Mouse (Mus musculus) cerebellum, adult 11 months (tissue): ENCODE measurements at regions not wholly inside any gene's neighbourhood (a gene's known extent, or its start where the extent isn't known, plus 50 kb on each side); places are given as distances from the start of the nearest gene placed in this dataset.
"Not testable (repeated sequence)": the region's sequence is repeated elsewhere in the genome, so short reads cannot be mapped to it uniquely, and the experiment has no call there.

Experiments used
- DNase-seq: peaks from one replicate; pipeline ENCODE4 v3.0.0; 2022

DNA sequence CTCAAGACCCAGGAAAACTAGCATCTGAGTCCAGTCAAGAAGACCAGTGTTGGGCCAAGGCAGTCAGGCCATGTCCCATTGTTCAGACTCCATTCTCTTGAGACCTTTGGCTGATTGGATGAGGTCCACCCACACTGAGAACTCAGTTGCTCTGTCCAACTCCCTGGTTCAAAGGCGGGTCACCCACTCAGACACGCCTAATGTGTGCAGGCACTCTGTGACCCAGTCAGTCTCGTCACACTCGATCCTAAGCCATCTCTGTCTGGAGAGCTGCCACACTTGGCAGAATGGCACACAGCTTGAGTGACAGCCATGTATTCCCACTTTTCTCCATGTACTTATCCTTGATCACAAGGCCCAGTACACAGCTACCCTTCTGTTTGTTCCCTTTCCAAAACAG is 189.8 kb upstream of the Hs6st1 start:
- no peak for DNase-seq

DNA sequence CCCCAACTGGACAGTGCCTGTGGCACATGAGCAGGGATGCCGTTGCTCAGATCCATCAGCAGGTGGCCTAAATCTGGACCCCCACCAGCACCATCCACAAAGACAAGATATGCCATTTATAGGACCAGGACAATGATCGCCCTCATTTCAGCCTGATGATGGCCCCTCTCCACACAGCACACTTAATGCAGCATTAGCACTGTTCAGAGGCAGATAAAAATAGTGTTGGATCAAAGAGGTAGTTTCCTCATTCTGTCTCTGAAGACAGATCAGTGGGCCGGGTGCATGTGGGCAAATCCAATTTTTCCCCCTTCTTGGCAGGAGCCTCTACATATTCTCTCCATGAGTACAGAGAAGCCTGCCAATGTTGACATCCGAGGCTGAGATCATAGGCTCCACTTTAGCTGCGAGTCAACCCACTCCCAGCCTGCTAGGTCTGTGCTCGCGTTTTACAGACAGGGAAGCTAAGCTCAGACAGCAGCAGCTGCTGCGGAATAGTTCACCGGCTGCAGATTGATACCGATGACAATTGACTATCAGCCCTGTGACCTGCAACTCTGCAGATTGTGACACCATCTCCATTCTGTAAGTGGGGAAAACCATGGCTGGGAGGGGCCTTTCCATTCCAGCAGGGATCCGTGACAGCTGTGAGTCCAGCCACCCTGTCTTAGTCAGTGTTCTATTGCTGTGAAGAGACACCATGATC is 188.7 kb upstream of the Hs6st1 start:
- peak; percentile 47 for DNase-seq

- DNase-seq: no peak
These were observed 187.5 kb upstream of the Hs6st1 start for GRCm38 (mm10) chr1:35880562-35881265.

DNA sequence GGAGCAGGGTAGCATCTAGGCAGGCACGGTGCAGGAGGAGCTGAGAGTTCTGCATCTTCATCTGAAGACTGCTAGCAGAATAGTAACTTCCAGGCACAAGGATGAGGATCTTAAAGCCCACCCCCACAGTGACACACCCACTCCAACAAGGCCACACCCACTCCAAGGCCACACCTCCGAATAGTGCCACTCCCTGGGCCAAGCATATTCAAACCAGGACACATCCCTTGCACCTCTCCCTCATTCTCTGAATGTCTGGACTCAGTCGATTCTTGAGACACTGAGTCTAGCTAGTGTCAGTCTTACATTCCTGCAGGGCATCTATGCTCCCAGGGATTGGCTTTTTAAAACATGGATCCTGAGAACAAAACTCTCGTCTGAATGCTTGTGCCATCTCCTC is 186.7 kb upstream of the Hs6st1 start:
- no peak for DNase-seq

DNA sequence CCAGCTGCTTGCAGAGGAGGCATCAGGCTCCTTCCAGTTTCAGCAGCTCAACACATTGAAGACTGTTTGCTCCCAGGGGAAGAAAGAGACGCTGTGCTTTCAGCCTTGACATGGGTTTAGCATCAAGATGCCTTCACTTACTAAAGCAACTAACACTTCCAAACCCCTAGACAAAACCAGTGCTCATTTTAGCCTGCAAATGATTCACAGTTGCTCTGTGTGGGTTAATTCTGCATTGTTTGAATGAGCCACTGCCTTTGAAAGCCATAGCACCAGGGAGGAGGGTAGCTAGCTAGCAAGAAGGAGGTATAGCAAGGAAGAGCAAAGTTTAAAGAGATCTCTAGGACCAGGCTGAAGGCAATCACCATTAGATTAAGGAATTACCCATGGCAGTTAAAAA is 186.1 kb upstream of the Hs6st1 start:
- no peak for DNase-seq

DNA sequence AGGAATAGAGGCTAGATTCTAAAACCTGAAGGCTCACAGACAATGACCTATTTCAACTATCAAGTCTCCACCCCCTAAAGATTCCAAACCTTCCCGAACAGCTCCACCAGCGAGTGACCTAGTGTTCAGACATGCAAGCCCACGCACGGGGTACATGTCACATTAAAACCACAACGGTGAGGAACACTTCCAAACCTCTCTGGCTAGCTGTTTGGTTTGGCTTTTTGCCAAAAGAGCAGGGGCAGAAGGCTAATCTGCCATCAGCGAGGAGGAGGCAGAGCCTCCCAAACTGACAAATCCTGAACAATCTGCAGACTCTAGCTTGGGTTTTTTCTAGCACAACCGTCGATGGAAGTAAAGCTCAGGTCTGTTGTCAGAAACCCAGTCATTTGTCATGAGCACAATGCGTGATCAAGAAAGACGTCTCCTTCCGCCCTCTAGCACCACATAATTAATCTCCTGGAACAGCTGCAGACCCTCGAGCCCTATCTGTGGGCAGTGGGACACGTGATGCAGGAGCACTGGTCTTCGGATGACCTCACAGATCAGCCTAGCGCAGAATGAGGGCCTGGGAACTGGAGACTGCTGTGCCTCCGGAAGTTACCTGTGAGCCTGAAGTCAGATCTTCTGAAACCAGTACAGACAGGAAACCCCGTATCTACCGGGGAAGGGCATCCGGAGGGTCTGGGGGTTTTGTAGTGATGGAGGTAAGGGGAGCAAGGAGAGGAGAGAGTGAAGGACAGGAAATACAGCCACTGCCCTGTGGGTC is 178.3 kb upstream of the Hs6st1 start:
- DNase-seq: no peak

DNA sequence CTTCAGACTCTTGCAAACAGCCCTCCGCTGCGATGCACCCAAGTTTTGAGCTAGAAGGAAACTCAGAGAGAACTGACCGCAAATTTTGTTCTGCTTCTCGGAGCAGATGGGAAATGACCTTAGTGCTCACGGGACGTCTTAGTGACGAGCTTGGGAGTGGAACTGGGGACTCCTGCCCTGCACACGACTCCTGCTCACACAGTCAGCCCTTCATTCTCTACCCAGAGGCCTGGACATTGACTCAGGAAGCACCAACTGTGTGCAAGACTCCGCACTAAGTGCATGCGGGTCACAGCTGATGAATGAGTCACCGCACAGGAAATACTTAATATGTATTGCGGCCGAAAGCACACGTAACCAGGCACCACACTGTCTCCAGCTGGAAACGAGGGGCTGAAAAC is 177.7 kb upstream of the Hs6st1 start:
- DNase-seq: no peak

DNA sequence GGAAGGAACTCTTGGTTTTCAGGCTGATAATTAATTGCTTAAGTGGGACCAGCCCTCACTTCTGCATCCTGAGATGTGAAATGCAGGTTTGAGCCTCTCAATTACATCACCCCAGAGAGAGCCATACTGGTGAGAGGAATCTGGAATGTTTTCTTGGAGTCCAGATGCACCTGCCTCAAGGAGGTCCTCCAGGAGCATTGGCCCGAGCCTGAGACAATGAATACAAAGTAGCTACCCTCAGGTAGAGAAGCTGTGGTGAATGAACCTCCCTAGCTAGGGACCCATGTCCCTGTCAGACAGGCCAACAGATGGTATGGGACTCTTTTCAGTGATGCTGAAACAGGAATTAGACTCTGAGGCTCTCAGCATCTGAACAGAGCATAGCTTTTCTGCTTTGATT is 168.7 kb upstream of the Hs6st1 start:
- no peak for DNase-seq

- DNase-seq: no peak
These were observed 164.1 kb upstream of the Hs6st1 start for GRCm38 (mm10) chr1:35904001-35904547.

- no peak for DNase-seq
These were observed 154.6 kb upstream of the Hs6st1 start for GRCm38 (mm10) chr1:35913551-35913950.

GRCm38 (mm10) chr1:35914175-35914574 is 154.0 kb upstream of the Hs6st1 start:
- not testable (repeated sequence) for DNase-seq

DNA sequence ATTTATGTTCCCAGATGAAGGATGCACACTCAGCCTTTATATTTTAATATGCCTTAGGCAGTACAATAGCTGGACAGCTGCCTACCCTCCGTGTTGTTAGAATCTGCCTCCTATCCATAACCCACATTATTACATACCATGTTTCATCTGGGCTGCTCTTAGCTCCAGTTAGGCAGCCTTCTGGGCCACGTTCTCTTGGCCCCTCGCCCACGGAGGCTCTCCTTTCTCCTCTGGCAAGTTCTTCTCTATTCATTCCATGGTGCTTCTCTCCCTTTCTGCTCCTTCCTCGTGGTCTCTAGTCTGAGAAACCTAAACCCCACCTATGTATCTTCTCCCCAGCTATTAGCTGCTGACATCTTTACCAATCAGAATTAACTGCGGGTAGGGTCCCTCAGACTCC is 152.7 kb upstream of the Hs6st1 start:
- DNase-seq: no peak

- DNase-seq: no peak
These were observed 148.1 kb upstream of the Hs6st1 start for GRCm38 (mm10) chr1:35919840-35920734.

GRCm38 (mm10) chr1:35924796-35925195 is 143.4 kb upstream of the Hs6st1 start:
- no peak for DNase-seq

GRCm38 (mm10) chr1:35925301-35925700 is 142.9 kb upstream of the Hs6st1 start:
- no peak for DNase-seq

GRCm38 (mm10) chr1:35926191-35927048 is 141.8 kb upstream of the Hs6st1 start:
- DNase-seq: no peak

DNA sequence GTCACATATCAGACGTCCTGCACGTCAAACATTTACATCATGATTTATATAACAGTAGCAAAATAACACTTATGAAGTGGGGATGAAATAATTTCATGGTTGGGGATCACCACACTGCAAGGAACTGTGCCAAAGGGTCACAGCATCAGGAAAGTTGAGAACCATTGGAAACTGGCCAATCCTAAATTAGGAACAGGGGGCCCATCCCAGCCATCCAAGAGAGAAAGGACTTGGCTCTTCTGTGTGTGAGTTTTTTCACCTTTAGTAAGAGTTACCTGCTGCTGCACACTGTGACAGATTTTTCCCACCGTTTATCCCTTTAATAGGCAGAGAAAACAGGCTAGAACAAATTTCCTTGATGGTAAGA is 141.2 kb upstream of the Hs6st1 start:
- no peak for DNase-seq

DNA sequence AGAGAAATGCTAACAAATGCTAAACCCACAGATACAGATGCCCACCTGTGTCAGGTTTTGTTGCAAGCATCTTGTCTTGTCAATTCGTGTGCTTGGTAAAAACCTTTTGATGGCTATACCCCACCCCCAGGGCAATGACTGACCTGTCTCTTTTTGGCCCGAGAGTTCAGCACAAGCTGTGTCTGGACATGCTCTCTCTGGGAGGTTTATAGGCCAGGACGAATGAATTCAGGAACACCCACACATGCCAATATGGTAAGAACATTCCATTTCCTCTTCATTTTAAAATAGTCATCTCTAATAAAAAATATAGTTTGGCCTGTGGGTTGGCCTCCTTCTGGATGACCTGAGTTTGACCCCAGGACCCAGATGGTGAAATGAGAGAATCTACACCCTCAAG is 137.8 kb upstream of the Hs6st1 start:
- peak; percentile 12 for DNase-seq

GRCm38 (mm10) chr1:35931056-35931455 is 137.1 kb upstream of the Hs6st1 start:
- no peak for DNase-seq

GRCm38 (mm10) chr1:35933511-35933910 is 134.7 kb upstream of the Hs6st1 start:
- no peak for DNase-seq

DNA sequence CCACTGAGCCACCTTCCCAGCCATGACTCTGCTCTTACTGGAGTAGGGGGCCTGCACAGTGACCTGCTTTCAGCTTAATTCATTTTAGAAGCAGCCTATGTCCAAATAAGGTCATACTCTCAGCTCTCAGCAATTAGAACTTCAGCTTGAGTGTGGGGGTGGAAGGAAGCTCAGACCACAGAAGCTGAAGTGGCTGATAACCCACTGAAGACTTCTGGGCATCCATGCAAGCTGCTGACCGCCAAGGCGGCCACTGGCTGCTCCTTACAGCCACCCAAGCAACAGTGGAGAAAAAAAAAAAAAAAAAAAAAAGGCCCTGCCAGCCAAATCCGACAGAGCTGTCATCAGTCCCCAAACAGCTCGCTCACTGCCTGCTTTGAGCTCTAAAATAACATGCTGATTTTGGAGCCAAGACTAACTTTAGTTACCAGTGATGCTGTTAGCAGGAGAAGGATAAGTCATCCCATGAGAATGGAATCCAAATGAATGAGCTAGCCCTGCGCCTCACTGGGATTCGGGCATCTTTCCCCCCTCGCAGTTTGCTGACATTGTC is 133.0 kb upstream of the Hs6st1 start:
- DNase-seq: no peak
